Mouse (Mus musculus) T-helper 17 cell (primary cell): ENCODE data around the gene Aplnr.

ENCODE experiments used
- in situ Hi-C, 2 experiments: fragments of 300-600 bp; cut with MboI, MseI; formaldehyde crosslinking; loops; 1 replicate in 1 of 2; 2 replicates in 1 of 2; pipeline ENCODE4 v1.15.1; 2025; ENCODE audit warnings: high pct_unique_total_duplicates in 2 of 2

Aplnr gene

DNA sequence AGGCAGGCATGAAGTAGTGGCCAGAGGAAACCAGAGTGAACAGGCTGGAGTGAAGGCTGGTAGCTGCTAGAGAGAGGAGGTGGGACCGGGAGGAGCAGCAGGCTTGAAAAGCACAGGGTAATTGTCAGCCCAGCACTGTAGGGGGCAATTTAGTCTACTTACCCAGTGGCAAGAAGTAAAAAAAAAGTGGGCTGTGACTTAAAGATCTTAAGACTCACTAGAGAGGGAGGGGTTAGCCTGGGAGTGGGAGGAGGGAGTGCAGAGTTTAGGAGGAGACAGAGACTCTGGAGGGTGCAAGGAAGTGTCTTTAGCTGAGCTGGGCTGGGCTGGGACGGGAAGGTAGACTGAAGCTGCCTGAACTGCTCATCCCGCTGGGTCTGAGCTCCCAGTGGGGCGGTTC, at the start of gene Aplnr:
TSS of gene Aplnr (plus strand) at position 137 of the 400 bp plus-strand sequence.
- in situ Hi-C loops = no loop called here

GRCm38 (mm10) chr2:85088716-85089646, 47.0 kb upstream of the Aplnr start:
- in situ Hi-C loops = no loop called here

DNA sequence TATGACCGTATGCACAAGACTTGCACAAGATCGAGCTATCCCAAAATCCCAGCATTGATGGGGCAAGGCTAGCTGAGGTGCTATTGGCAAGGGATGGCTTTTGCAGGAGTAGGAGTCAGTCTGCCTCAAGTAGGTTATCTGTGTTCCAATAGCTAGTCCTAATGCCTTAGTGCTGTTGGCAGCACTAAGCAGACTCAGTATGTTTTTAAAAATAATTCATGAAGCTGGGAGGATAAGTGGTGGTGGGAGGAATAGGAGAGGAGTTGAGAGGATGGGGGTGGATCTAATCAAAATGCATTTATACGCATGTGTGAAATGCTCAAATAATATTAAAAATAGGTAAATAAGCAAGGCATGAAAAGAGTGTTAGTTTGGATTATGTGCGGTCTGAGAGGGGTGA, 44.7 kb upstream of the Aplnr start:
- in situ Hi-C loops = no loop called here

GRCm38 (mm10) chr2:85093376-85093775, 42.6 kb upstream of the Aplnr start:
- in situ Hi-C loops = no loop called here

GRCm38 (mm10) chr2:85095906-85096305, 40.1 kb upstream of the Aplnr start:
- in situ Hi-C loops = no loop called here

GRCm38 (mm10) chr2:85098014-85098413, 38.0 kb upstream of the Aplnr start:
- in situ Hi-C loops = no loop called here

- in situ Hi-C loops = no loop called here
Observed at GRCm38 (mm10) chr2:85098824-85099511, 37.1 kb upstream of the Aplnr start.

DNA sequence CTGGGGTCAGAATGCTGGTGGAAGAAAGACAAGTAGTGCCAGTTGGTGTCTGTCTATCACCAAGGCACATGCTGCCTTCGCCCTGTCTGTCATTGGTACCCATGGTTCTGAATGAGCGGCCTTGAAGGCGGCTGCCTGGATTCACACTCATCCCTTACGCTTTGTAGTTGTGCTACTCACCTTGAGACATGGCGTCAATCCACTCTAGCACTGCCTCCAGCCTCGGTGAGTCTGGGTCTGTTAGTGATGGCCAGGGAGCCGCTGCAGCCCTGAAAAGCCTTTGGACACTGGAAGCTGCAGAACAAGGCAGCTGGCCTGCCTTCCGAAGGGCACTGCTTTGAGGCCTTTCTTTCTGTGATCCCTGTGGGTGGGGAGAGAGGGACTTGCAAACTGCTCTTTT, 32.8 kb upstream of the Aplnr start:
- in situ Hi-C loops = no loop called here

GRCm38 (mm10) chr2:85105426-85106013, 30.5 kb upstream of the Aplnr start:
- in situ Hi-C loops = loop anchor here (5.0 kb wide), 1 partner anchor 48 kb away; no protein-coding TSS in a partner anchor

DNA sequence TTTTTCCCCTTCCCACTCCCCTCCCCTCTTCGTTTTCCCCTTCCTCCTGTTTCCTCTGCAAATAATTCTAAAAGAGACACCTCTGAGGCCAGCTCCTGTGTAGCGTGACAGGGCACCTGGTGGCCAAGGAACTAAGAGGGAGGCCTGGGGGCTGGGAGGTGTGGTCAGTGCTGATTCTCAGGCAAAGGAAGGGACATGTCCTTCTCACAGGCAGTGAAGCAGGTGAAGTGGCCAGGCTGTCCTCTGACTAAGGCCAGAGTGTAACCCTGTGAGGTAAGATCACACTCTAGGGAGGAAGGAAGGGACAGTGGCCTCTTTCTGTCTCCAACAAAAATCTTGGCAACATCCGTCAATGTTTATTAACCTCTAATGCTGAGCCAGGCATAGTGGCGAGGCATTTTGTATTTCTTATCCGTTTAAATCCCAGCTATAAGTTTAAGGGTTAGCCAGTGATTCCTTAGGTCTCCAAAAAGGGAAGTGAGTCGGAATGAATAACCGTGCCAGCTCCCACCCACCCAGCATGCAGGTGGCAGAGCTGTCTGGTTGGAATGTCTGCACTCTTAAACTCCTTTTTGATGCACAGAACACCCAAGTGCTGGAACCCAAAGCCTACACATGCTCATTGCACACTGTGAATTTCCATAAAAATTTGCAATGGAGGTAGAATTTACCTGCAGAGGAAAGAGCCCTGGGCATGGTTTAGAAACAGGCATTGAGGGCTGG, 29.8 kb upstream of the Aplnr start:
- in situ Hi-C loops = loop anchor here (5.0 kb wide), 1 partner anchor 49 kb away; no protein-coding TSS in a partner anchor

DNA sequence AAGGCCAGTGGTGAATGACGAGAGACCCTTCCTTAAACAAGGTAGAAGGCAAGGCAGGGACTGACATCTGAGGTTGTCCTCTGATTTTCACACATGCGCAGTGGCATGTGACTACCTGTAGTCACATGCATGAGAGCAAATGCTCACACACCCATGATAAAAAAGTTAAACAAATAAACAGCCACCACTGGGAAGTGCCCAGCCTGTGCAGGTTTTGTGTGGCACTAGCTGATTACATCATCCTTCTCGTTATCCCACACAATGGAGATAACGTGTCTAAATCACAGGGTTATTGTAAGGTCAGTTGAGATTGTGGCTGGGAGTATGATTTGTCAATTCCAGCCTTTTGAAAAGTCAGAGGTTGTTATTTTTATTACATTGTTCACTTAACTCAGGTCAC, 29.1 kb upstream of the Aplnr start:
- in situ Hi-C loops = loop anchor here (5.0 kb wide), 1 partner anchor 50 kb away; no protein-coding TSS in a partner anchor

GRCm38 (mm10) chr2:85110288-85110875, 25.6 kb upstream of the Aplnr start:
- in situ Hi-C loops = no loop called here

GRCm38 (mm10) chr2:85123187-85123868, 12.7 kb upstream of the Aplnr start:
- in situ Hi-C loops = loop anchor here (5.0 kb wide), 3 partner anchors 119 to 439 kb away; no protein-coding TSS in a partner anchor

DNA sequence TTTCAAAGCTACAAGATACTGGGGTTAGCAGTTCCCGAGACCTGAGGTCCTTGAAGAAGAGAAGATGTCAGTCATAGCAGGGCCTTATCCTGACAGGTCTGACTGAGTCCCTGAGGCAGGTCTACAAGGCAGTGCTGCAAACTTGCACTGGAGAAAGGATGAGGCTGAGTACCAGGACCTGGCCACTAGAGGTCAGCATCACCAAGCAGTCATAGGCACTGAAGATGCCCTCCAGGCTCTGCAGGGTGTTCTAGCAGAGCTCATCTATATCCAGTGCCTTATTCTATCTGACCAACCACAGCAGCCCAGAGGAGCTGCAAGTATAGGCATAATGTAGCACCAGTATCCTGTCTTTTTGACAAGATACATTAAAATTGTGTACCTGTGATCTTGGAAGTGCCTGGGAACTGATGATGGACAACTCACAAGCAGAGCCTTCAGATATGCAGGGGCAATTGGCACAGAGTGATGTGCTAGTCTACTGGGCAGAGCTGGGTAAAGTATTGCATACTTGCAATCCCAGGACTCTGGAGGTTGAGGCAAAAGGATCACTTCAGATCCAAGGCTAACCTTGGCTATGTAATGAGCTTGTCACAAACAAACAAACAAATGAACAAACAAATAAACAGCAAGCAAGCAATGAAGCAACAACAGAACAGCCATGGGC, 12.0 kb upstream of the Aplnr start:
- in situ Hi-C loops = loop anchor here (5.0 kb wide), 3 partner anchors 118 to 438 kb away; no protein-coding TSS in a partner anchor

DNA sequence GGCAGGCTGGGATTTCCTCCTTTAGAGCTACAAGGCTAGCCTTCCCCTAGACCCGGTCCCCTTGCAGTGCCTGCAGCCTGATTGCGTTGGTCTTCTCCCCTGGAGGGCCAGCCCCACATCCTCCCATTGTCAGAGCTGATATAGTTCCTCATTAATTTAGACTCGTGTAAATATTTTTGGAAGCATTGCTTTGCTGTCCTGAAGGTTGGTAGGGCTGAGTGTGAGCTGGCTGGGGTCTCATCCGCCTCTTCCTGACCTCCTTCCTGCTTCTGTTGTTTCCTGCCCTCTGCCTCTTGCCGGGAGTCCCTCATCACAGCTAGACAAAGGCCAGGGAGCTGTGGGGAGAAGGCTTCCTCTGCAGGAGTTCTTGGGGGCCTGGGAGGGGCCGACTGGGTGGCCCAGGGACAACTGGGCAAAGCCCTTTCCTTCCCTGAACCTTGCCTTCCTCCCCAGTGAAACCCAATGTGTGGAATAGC, 6.5 kb upstream of the Aplnr start:
- in situ Hi-C loops = no loop called here

- in situ Hi-C loops = loop anchor here in 1 of 2 experiments (5.0 kb wide), 1 partner anchor 431 kb away; no protein-coding TSS in a partner anchor
Observed at GRCm38 (mm10) chr2:85131226-85131625, 4.8 kb upstream of the Aplnr start.

DNA sequence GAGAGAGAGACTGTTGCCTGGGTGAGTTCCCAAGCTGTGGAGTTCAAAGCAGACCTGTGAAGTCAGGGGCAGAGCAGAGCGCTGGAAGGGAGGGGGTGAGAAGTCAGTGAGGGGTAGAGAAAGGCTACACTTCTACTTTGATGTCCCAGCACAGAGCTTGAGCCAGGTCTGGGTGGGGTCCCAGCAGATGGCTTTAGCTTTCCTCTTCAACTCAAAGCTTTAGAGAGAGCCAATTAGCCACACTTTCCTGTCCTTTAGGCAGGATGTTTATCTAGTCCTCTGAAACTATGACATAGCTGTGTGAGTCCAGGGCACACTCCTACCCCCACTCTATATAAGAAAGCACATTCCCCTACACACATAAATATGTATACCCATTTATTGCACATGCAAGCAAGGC, 4.3 kb upstream of the Aplnr start:
- in situ Hi-C loops = loop anchor here in 1 of 2 experiments (5.0 kb wide), 1 partner anchor 431 kb away; no protein-coding TSS in a partner anchor

- in situ Hi-C loops = loop anchor here in 1 of 2 experiments (5.0 kb wide), 1 partner anchor 430 kb away; no protein-coding TSS in a partner anchor
Observed at GRCm38 (mm10) chr2:85132204-85132603, 3.8 kb upstream of the Aplnr start.

- in situ Hi-C loops = no loop called here
Observed at GRCm38 (mm10) chr2:85135099-85135498, 926 bp upstream of the Aplnr start.
